Mouse (Mus musculus) limb, embryonic 11.5 days (tissue): Measurements from ENCODE around the gene Spsb3. TPM values are rescaled to one million over a fixed set of nuclear protein-coding genes. Genes with fewer than 3 reads are reported as not detected.

ENCODE experiments used
- ATAC-seq: fragments of 200-750 bp; cut with Nextera tagmentation; 2 replicates; pipeline ENCODE4 v1.8.0; 2017; ENCODE audit warnings: low read depth; ENCODE audit not compliant: insufficient number of reproducible peaks, low FRiP score, low TSS enrichment
- DNase-seq: peaks from one replicate; pipeline ENCODE4 v3.0.0-alpha.2; 2015; ENCODE audit warnings: low spot score
- H3K27ac ChIP-seq: fragments of 300-500 bp; sonication (generic); replicated peaks from 2 replicates; pipeline ENCODE4 v1.5.1; 2014; ENCODE audit warnings: low read depth, mild to moderate bottlenecking, low read length
- H3K27me3 ChIP-seq: fragments of 300-500 bp; sonication (generic); 2 replicates; pipeline ENCODE4 v1.6.1; 2014; ENCODE audit warnings: mild to moderate bottlenecking, low read length, mixed read lengths; ENCODE audit not compliant: control insufficient read depth, insufficient read depth
- H3K36me3 ChIP-seq: fragments of 300-500 bp; sonication (generic); 2 replicates; pipeline ENCODE4 v1.6.1; 2014; ENCODE audit warnings: mild to moderate bottlenecking, low read length, moderate library complexity, mixed read lengths; ENCODE audit not compliant: control insufficient read depth, insufficient read depth
- H3K4me1 ChIP-seq: fragments of 300-500 bp; sonication (generic); 2 replicates; pipeline ENCODE4 v1.6.1; 2014; ENCODE audit warnings: low read length, mixed read lengths; ENCODE audit not compliant: control insufficient read depth, insufficient read depth
- H3K4me2 ChIP-seq: fragments of 300-500 bp; sonication (generic); 2 replicates; pipeline ENCODE4 v1.6.1; 2014; ENCODE audit warnings: low read depth, mild to moderate bottlenecking, moderate library complexity; ENCODE audit not compliant: severe bottlenecking
- H3K4me3 ChIP-seq: fragments of 300-500 bp; sonication (generic); 2 replicates; pipeline ENCODE4 v1.5.1; 2014; ENCODE audit warnings: low read depth, low read length
- H3K9ac ChIP-seq: fragments of 300-500 bp; sonication (generic); 2 replicates; pipeline ENCODE4 v1.6.1; 2014; ENCODE audit warnings: mild to moderate bottlenecking, low read length
- H3K9me3 ChIP-seq: fragments of 300-500 bp; sonication (generic); 2 replicates; pipeline ENCODE4 v1.6.1; 2016; ENCODE audit warnings: low read length; ENCODE audit not compliant: control insufficient read depth
- WGBS: fragments of 180-500 bp; shearing (Covaris S2); extraction: QIAGEN DNeasy Blood & Tissue Kit; methylation state at CpG from one replicate; pipeline ENCODE4 v1.1.7; 2014; 5-methylcytosine and 5-hydroxymethylcytosine counted together
- polyA plus RNA-seq: library from polyadenylated mRNA; unstranded; fragments of >200 nt; fragmentation: Nextera tagmentation; extraction: Ambion mirVana; gene quantifications from 2 replicates; pipeline ENCODE4 v1.2.1, GENCODE M21; 2014

Gene Spsb3
- 36.8 and 42.1 TPM in 2 replicates for polyA plus RNA-seq

DNA sequence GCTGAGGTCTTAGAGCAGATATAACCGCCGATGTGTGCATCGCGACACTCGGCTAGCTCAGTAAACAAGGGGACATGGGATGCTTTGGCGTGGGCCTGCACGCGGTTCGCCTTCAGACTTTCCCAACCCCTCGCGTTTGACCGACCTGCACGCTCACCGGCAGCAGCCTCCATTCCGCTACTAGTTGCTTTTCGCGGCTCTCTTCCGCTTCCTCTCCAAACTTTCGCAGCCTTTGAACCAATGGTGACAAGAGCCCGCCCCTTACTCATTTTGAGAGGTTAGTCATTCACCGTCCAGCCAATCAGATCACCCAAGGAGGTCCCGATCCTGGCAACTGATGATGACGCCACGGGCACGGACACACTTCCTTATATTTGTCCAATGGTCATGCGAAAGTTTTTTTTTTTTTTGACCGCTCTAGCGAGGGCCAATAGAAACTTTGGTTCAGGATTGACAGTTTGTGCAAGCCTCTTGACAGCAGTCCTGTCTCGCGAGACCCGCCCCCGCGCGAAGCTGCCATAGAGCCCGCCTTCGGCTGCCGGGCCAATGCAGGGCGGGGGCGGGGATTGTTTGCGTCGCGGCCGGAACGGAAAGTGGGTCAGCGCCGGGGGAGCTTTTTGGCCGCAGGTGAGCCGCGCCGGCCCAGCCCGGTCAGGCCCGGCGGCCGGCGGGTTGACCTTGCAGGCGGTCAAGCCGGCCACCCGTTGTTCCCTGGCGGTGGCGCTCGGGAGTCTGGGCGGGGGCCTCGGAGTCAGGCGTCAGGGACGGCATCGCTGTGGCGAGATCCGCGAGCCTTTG, at the start of gene Spsb3, which contains the start of gene Nubp2:
TSS of gene Spsb3 (plus strand) at position 510 of the 798 bp plus-strand sequence.
TSS of gene Nubp2 (minus strand) at position 216 of the 798 bp plus-strand sequence.
- H3K4me1 ChIP-seq: peaks cover 15% of the 10 kb centered on the region; the same call in 1 of the 2 replicates
- peak within 1 kb of the TSS; percentile 75 for H3K9ac ChIP-seq
- no peaks in the 10 kb centered on the region for H3K9me3 ChIP-seq
- under 1% methylated on average over 69 of the region's 69 CpGs for WGBS
- DNase-seq: peak; percentile 96
- peak within 1 kb of the TSS; percentile 93 for H3K4me2 ChIP-seq
- ATAC-seq: peak; percentile 96
- H3K27me3 ChIP-seq: no peaks in the 10 kb centered on the region
- H3K27ac ChIP-seq: no peak within 1 kb of the TSS
- peak within 1 kb of the TSS; percentile 84 for H3K4me3 ChIP-seq
- peaks cover 17% of the 10 kb centered on the region for H3K36me3 ChIP-seq

DNA sequence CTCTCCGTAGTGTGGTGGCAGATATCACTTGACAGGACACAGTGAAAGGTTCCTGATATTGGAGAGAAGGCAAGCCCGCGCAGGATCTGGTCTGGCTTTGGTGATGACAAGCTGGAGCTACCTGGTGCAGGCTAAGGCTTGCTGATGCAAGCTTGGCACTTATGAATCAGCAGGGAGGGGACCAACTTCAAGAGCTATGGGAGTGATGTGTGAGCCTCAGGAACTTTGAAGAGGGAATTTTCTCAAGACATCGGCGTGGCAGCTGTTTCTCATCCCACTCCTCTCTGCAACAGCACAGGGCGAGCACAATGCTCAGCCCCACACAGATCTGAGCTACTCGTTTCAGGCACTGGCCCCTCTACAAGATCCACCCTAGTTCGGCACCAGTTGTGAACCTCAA, 46.6 kb upstream of the Spsb3 start, which contains the start of gene Hagh:
TSS of gene Hagh (plus strand) at position 302 of the 400 bp plus-strand sequence.
- Histone ChIP-seq H3K36me3 (no peaks in the 10 kb centered on the region), H3K4me2 (no peak within 1 kb of the TSS), H3K9ac (no peak within 1 kb of the TSS), H3K27ac (no peak within 1 kb of the TSS), H3K9me3 (no peaks in the 10 kb centered on the region), H3K4me1 (no peaks in the 10 kb centered on the region), H3K27me3 (no peaks in the 10 kb centered on the region), H3K4me3 (no peak within 1 kb of the TSS)
- ATAC-seq (no peak), DNase-seq (no peak)
- WGBS: 65% methylated on average over 8 of the region's 8 CpGs

DNA sequence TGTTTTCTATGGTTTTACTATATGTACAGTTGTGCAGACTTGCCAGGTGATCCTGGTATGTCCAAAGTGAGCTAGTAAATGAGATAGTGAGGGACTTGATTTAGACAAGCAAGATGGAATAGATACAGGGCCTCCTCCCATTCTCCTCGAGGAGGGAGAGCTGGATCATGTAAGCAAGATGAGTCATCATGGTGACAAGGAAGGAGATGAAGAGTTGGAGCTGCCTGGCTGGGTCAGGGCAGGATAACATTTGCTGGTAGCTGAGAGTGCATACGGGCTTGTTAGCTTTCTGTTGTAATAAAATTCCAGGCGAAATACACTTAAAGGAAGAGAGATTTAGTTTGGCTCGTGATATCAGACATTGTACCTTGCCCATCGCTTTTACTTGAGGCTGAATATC, 46.1 kb upstream of the Spsb3 start:
- Histone ChIP-seq H3K36me3 (no peaks in the 10 kb centered on the region), H3K9ac (no peak overlapping the region), H3K9me3 (no peaks in the 10 kb centered on the region), H3K27ac (no peak overlapping the region), H3K4me3 (no peak overlapping the region), H3K27me3 (no peaks in the 10 kb centered on the region), H3K4me2 (no peak overlapping the region), H3K4me1 (no peaks in the 10 kb centered on the region)
- no peak for ATAC-seq
- no peak for DNase-seq
- 63% methylated on average over 5 of the region's 5 CpGs for WGBS

DNA sequence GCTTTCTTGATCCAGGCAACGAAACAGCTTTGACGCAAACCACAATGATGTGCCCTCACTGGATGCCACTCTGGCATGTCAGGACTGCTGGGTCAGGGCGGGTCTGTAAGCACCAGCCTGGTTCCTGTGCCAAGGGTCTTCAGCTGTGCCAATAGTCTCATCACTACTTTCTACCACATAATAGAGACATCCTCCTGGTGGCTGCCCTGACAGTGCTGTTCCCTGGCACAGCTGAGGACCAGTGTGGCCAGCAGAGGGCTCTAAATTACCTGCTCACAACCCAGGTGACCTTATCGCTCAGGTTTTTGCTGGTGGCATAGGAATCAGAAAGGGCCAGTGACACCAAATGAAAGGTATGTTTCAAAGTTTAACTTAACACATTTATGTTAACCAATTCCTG, 45.3 kb upstream of the Spsb3 start:
- H3K27ac ChIP-seq: no peak overlapping the region
- no peak overlapping the region for H3K4me3 ChIP-seq
- H3K9me3 ChIP-seq: no peaks in the 10 kb centered on the region
- H3K36me3 ChIP-seq: no peaks in the 10 kb centered on the region
- 50% methylated on average over 4 of the region's 4 CpGs for WGBS
- H3K9ac ChIP-seq: no peak overlapping the region
- no peaks in the 10 kb centered on the region for H3K27me3 ChIP-seq
- no peak overlapping the region for H3K4me2 ChIP-seq
- ATAC-seq (no peak), DNase-seq (no peak)
- no peaks in the 10 kb centered on the region for H3K4me1 ChIP-seq

DNA sequence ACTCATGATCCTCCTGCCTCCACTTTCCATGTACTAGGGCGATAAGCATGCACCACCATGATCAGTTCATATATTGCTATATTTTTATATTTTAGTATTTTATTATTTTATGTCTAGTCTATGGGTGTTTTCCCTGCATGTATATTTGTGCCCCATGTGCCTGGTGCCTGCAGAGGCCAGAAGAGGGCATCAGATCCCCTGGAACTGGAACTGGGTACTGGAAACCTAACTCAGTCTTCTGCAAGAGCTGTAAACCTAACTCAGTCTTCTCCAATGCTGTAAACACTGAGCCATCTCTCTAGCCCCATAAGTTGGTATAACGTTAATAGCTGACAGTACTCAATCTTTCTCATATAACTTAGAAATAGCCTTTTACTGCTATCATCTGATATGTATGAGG, 43.8 kb upstream of the Spsb3 start:
- Histone ChIP-seq H3K27ac (no peak overlapping the region), H3K36me3 (no peaks in the 10 kb centered on the region), H3K9me3 (no peaks in the 10 kb centered on the region), H3K4me1 (no peaks in the 10 kb centered on the region), H3K4me3 (no peak overlapping the region), H3K4me2 (no peak overlapping the region), H3K9ac (no peak overlapping the region), H3K27me3 (no peaks in the 10 kb centered on the region)
- WGBS: 61% methylated on average over 2 of the region's 2 CpGs
- DNase-seq (no peak), ATAC-seq (no peak)

DNA sequence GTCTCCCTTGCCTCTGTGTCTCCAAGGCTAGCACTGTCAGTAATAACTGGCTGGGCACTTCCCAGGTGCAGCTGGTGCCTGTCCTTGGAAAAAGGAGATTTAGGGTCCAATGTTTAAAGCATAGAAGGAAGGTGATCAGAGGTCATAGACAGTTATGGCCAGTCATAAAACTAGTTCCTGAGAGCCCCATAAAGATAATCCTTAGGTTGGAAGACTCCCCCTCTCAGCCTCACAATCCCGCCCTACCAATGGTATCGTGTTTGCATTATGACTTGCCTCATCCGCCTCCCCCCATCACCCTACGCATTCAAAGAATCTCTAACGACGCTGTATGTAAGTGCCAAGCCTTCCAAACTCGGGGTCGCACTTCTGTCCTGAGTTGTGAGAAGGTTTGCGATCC, 41.9 kb upstream of the Spsb3 start:
- ATAC-seq (no peak), DNase-seq (no peak)
- H3K9me3 ChIP-seq: no peaks in the 10 kb centered on the region
- 32% methylated on average over 9 of the region's 9 CpGs for WGBS
- no peak overlapping the region for H3K4me3 ChIP-seq
- no peak overlapping the region for H3K4me2 ChIP-seq
- H3K4me1 ChIP-seq: peaks cover 3% of the 10 kb centered on the region; the same call in 1 of the 2 replicates
- no peaks in the 10 kb centered on the region for H3K36me3 ChIP-seq
- H3K27ac ChIP-seq: no peak overlapping the region
- no peak overlapping the region for H3K9ac ChIP-seq
- no peaks in the 10 kb centered on the region for H3K27me3 ChIP-seq

DNA sequence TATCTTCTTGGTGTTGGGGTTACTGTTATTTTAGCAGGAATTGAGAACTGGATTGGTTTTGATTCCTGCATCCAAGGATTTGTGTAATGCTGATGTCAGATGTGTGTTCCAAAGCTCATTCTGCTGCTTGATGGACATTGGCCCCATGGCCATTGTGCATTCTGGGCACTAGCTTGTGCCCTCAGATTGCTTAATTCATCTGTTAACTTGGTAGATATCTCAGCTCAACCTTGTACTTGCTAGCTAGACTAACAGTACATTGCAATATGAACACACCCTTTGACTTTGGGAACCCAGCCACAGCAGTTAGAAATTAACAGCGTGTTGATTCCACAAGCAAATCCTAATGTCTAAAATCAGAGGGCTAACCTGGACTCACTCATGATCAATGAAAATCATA, 39.1 kb upstream of the Spsb3 start:
- no peak overlapping the region for H3K27ac ChIP-seq
- 0 out of 2 replicates have a peak, but pooled peaks cover 6% of the 10 kb centered on the region for H3K27me3 ChIP-seq
- 98% methylated on average over 1 of the region's 1 CpGs for WGBS
- H3K36me3 ChIP-seq: no peaks in the 10 kb centered on the region
- no peak overlapping the region for H3K4me2 ChIP-seq
- no peak for DNase-seq
- no peak overlapping the region for H3K9ac ChIP-seq
- peaks cover 3% of the 10 kb centered on the region; the same call in 1 of the 2 replicates for H3K4me1 ChIP-seq
- no peak overlapping the region for H3K4me3 ChIP-seq
- no peaks in the 10 kb centered on the region for H3K9me3 ChIP-seq
- ATAC-seq: no peak

DNA sequence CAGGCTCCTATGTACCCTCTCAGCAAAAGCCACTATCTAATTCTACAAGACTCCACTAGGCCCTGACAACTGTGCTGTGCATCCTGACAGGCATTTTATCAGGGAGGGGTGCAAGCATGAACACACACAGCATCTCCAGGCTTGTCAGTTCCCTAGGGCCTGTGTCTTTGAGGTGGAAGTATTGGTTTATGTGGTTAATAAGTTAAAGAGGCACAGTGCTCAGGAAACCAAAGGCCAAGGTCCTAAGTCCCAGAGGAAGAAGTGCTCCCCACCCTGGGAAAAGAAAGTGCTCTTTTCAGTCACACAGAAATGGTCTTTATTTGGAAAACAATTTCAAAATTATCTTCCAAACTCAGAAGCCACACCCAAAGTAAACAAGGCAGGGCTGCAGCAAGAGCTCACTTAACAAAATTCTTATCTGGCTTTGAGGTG, 37.8 kb upstream of the Spsb3 start:
- peaks cover 3% of the 10 kb centered on the region; the same call in 1 of the 2 replicates for H3K4me1 ChIP-seq
- no peaks in the 10 kb centered on the region for H3K36me3 ChIP-seq
- DNase-seq (no peak), ATAC-seq (no peak)
- peak overlapping the region; percentile 87; the same call in 1 of the 2 replicates for H3K4me2 ChIP-seq
- no peak overlapping the region for H3K4me3 ChIP-seq
- no peak overlapping the region for H3K9ac ChIP-seq
- H3K27me3 ChIP-seq: 0 out of 2 replicates have a peak, but pooled peaks cover 6% of the 10 kb centered on the region
- H3K27ac ChIP-seq: no peak overlapping the region
- H3K9me3 ChIP-seq: no peaks in the 10 kb centered on the region
